Mouse (Mus musculus): Measurements from ENCODE around the gene 1700016D06Rik. TPM values are rescaled to one million over a fixed set of nuclear protein-coding genes. Genes with fewer than 3 reads are reported as not detected.
"Not testable (repeated sequence)": the region's sequence is repeated elsewhere in the genome, so short reads cannot be mapped to it uniquely, and the experiment has no call there.

Gene 1700016D06Rik
- total RNA-seq, 2 experiments from 2014 or later: not detected

- DNase-seq (ENCODE audit: low spot score in 2 of 2): no peak
Measured at GRCm38 (mm10) chr8:11703789-11704188, 2.9 kb upstream of the 1700016D06Rik start.

- DNase-seq (ENCODE audit: low spot score in 2 of 2): no peak
Measured at GRCm38 (mm10) chr8:11701428-11701827, 565 bp upstream of the 1700016D06Rik start.

GRCm38 (mm10) chr8:11700060-11701032 lies 517 bp downstream of the 1700016D06Rik start:
- DNase-seq (ENCODE audit: low spot score in 2 of 2): peak; percentile 37 to 67

GRCm38 (mm10) chr8:11699442-11700001 lies 1.3 kb downstream of the 1700016D06Rik start:
- no peak for DNase-seq (ENCODE audit: low spot score in 2 of 2)

GRCm38 (mm10) chr8:11697467-11697866 lies 3.4 kb downstream of the 1700016D06Rik start:
- no peak for DNase-seq (ENCODE audit: low spot score in 2 of 2)

DNA sequence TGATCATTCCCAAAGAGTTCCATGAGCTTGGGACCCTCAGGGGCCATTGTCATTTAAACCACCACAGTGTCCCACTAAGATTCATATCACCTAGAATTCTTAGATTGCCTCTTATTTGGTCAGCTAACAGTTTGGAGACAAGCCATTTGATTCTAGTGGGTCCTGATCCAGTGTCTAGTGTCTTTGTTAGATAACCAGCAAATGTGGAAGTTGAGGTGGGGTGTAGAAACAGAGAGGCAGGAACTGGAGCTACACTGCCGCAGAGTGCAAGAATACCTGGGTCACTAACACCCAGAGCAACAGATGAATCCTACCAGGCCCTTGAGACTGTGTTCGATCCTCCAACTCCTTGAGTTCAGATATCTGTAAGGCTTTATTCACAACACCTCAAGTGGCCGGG lies 4.7 kb downstream of the 1700016D06Rik start:
- no peak for DNase-seq (ENCODE audit: low spot score in 2 of 2)

DNA sequence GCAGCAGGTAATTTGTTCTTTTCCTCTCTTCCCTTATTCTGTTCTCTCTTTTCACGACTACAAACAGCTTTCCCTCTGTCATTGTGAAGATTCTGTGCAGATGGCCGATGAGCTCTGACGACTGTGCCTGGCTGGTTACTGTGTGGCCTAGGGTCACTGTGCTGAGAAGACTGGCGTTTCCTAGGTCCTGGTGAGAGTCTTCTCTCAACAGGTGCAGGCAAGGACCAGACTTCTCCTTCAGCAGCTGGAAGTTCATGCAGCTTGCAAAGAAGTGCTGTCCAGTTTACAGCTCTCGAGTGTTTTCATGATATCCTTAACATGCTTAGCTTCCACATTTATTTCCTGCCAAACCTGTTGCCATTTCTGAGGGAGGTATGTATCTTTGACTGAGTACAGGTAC lies 6.9 kb downstream of the 1700016D06Rik start:
- DNase-seq (ENCODE audit: low spot score in 2 of 2): no peak

GRCm38 (mm10) chr8:11692455-11692854 lies 8.4 kb downstream of the 1700016D06Rik start:
- no peak for DNase-seq (ENCODE audit: low spot score in 2 of 2)

DNA sequence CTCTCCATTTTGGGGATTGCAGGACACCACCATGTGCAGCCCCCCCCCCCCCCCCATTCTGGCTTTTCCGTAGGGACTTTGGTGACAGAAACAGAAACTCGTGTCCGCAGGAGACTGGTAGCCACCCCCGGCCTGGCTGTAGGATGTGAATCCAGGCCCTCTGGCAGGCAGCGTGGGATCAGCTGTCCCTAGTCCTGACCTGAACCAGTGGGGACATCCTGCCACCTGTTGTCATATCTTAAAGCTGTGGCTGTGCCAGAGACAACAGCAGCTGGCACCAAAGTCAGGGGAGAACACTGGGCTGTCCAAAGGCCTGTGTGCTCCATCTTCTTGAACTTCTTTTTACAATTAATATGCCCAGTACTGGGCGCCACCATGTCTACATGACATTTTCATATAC lies 9.1 kb downstream of the 1700016D06Rik start:
- no peak for DNase-seq (ENCODE audit: low spot score in 2 of 2)

DNA sequence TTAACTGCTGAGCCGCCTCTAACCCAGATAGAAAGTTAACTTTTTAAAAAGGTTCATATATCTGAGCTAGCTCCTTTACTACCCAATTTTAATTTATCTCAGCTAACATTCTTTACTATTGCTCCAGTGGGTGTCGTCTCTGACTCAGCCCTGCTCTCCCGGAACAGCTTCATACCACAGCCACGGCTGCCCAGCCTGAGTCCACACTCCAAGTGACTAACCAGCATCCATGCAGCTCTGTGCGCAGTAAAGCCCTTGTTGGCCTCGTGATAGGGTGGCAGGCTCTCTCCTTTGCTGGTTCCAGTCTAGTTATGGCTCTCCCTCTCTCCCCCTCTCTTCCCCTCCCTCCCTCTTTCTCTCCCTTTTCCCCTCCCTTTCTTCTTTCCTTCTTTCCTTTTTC lies 9.6 kb downstream of the 1700016D06Rik start:
- DNase-seq (ENCODE audit: low spot score in 2 of 2): no peak

DNA sequence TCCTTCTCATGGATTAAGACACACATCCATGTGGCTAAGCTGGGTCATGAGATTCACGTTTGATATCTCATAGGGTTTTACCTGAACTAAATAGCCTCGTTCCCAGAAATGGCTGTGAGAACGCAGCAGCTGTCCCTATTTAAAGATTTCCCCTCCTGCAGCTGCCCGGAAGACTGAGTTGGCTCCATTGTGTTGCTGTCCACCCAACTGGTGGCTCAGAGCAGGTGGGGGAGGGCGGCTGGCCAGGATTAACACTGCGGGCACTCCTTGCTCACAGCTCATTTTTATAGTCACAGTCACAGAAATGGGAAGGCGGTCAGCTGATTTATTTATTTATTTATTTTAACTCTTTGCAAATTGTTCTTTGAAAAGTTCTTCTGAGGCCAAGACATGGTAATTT lies 10.9 kb downstream of the 1700016D06Rik start:
- no peak for DNase-seq (ENCODE audit: low spot score in 2 of 2)

GRCm38 (mm10) chr8:11687251-11687650 lies 13.6 kb downstream of the 1700016D06Rik start:
- DNase-seq (ENCODE audit: low spot score in 2 of 2): no peak

- DNase-seq (ENCODE audit: low spot score in 2 of 2): no peak
Measured at GRCm38 (mm10) chr8:11684558-11684957, 16.3 kb downstream of the 1700016D06Rik start.

GRCm38 (mm10) chr8:11668308-11668707 lies 32.6 kb downstream of the 1700016D06Rik start:
- DNase-seq (ENCODE audit: low spot score in 2 of 2): no peak

DNA sequence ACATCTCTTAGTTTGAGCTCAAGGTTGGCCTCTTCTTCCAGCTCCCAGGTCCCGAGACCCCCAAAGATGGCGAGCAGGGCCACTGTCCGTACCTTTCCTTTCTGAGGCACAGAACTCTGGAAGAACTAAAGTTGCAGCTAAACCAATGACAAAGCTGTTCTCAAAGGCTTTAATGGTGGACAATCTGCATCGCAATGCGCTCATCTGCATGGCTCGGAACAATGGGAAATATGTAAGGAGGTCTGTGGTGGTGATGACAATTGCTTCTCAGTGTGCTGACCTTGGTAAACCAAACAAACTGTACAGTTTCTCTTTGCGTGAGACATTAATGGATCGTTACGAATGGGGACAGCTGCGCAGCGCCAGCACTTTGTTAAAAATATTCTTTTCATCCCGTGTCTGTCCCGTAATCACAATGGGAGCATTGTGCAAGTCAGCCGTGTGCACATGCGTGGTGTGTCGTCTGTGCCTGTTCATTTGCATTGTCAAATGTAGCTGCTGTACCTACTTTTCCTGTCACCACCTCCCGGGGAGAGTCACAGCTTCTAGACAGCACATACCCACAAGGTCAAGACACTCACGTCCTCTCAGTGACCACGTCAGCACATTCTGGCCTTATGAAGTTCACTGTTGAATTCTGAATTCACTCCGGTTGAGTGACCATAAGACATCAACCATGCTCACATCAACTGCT lies 34.7 kb downstream of the 1700016D06Rik start:
- DNase-seq (ENCODE audit: low spot score in 2 of 2): not testable (repeated sequence)

DNA sequence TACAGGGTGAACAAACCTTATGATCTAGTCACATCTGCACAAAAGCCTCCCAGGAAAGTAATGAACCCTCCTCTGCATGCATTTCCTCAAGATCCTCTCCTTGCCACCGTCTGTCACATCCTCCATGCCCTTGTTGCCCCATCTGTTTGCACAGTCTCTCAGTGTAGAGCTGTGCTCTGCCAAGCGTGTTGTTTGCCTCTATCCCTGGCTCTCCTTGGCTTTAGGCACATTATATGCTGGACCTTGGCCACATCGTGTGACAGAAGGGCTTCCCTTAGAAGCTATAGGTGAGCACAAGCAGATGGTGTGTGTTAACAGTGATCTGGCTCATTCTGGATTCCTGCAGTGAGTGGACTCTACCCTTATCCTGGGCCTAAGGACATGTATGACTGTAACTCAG lies 38.9 kb downstream of the 1700016D06Rik start:
- no peak for DNase-seq (ENCODE audit: low spot score in 2 of 2)

DNA sequence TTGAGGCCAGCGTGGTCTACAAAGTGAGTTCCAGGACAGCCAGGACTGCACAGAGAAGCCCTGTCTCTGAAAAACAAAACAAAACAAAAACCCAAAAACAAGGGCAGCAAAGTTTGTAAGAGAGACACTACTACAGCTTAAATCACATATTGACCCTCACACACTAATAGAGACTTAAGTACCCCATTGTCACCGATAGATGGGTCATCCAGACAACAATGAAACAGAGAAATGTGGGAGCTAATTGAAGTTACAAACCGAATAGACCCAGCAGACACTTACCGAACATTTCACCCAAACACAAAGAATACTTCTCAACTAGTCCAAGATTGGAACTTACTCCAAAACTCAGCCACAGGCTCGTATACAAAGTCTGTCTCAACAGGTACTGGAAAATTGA lies 50.8 kb downstream of the 1700016D06Rik start:
- no peak for DNase-seq (ENCODE audit: low spot score in 2 of 2)

- no peak for DNase-seq (ENCODE audit: low spot score in 2 of 2)
Measured at GRCm38 (mm10) chr8:11643123-11643522, 57.7 kb downstream of the 1700016D06Rik start.

GRCm38 (mm10) chr8:11640606-11641005 lies 60.3 kb downstream of the 1700016D06Rik start:
- DNase-seq (ENCODE audit: low spot score in 2 of 2): no peak

GRCm38 (mm10) chr8:11637531-11637930 lies 63.3 kb downstream of the 1700016D06Rik start:
- DNase-seq (ENCODE audit: low spot score in 2 of 2): no peak

- peak; percentile 36 to 69 for DNase-seq (ENCODE audit: low spot score in 2 of 2)
Measured at GRCm38 (mm10) chr8:11636324-11637057, 64.4 kb downstream of the 1700016D06Rik start.

Data from adrenal gland, postnatal 4 days (tissue).